Mouse (Mus musculus) embryo, embryonic 11 days (tissue): ENCODE measurements around the gene Dnase1l3.

Experiments used
- DNase-seq: peaks from one replicate; pipeline ENCODE4 v3.0.0-alpha.2; 2015

Gene Dnase1l3

DNA sequence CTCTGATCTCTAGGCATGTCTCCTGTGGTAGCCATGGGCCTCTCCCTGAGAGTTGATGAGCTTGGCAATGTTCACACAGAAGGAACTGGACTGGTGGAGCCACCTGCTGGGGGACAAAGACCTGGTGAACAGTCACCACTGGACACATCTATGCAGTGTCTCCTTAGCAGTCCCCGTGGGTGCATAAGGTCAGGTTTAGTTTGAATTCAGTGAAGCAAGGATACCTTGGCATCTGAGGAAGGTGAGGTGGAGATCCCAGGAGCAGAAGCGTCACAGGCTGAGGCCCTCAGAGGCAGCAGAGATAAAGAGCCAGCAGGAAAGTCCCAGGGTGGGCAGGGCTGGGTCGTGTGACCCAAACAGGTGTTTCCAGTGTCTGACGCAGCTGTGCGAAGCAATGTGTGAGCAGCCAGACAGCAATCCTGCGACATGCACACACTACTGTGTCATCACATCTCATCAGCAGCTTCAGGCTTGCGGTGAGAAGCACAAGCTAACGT is at the start of gene Dnase1l3:
TSS of gene Dnase1l3 (minus strand) at position 303 of the 497 bp plus-strand sequence.
- peak; percentile 27 for DNase-seq

DNA sequence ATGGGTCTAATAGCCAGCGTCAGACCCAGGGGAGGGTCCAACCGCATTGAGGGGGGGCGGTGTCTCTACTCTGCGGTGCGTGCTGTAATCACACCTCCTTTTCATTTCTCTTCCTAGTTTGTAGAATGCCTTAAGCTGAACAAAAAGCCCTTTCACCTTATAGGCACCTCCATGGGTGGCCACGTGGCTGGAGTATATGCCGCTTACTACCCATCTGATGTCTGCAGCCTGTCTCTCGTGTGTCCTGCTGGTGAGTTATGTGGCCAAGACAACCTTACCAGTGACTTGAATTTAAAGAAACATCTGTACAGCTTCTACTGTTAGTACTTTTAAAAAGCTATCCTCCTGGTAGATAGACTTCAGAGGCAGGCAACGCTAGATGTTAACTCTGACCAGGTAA is 48.2 kb upstream of the Dnase1l3 start:
- DNase-seq: no peak

DNA sequence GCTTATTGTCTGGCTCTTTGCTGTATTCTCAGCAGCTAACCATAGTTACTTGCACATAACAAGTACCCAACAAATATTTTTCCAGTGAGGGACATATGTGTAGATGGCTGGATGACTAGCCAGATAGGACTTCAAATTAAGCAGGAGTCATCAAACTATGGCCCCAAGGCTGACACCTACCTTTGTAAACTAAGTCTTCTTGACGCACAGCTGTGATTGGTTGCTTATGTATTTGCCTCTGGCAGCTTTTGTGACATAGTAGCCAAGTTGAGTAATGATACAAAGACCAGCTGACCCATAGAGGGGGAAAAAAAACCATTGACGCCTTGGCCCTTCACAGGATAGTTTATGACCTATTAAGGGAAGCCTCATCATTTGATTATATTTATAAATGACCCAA is 47.7 kb upstream of the Dnase1l3 start:
- no peak for DNase-seq

DNA sequence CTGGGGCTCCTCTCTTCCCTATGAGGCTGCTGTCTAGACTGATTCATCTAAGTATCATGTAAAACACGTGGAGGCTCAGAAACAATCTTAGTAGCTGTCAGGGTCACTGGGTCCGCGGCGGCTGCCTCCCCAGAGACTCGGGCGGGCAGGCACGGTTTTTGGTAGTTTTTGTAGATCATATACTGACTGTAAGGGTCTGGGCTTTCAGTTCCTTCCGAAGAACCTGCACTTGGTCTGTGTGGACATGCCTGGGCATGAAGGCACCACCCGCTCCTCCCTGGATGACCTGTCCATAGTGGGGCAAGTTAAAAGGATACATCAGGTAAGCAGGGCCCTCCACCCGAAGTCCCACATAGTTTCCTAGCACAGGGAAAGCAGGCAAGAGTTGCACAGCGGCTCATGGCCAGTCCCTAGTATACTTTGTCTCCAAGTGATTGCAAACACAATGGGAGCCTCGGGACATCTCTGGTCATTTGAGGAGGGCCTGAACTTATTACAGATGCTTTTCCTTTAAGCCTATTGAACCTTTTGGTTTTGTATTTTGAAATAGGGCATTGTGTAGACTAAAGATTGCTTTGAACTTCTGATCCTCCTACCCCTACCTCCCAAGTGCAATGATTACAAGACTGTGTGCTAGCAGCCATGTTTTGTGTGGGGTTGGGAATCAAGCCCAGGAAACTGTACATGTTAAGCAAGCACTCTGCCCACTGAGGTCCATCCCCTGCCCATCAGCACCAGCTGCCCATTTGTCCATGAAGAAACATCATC is 46.7 kb upstream of the Dnase1l3 start:
- no peak for DNase-seq

DNA sequence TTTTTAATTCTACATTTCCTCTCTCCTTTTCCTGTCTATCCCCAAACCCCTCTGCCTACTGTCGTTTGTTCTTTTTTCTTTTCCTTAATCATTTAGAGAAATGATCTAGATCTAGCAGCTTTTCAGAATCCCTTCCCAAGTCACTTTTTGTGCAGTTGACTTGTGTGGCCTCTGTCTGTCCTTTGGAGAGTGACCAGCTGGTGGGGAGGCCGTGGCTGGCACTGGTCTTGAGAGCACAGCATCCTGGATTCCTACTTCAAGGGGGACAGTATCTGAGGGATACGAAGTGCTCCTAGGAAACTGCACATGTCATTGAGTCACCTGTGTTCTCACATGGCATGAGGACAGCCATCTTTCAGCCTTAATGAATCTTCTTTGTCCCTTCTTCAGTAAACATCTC is 45.8 kb upstream of the Dnase1l3 start:
- DNase-seq: no peak

DNA sequence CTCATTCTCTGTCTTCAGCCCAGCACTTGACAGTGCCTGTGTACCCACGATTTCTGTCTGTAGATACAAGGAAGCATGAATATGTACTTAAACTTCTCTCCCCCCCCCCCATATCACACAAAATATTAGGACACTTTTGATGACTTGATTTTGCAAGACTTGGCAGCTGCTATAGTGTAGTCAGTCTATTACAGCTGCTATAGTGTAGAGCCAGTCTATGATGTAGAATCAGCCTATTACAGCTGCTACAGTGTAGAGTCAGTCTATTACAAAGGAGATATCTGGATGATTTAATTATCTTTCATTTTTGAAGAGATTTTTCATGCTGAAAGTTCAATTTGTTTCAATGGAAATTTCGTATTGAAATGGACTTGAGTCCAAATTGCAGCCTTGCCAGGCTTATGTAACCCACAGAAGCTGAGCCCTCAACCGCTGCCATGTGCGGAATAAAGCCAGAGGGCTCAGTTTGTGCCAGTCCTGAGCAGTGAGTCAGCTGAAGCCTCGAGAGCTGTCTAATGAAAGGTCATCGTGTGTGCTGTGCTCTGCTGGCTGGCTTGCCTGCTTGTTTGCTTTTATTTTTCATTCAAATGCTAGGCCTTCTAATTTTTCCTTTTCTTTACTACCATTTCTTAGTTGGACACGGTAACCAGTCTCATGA is 44.5 kb upstream of the Dnase1l3 start:
- DNase-seq: no peak

DNA sequence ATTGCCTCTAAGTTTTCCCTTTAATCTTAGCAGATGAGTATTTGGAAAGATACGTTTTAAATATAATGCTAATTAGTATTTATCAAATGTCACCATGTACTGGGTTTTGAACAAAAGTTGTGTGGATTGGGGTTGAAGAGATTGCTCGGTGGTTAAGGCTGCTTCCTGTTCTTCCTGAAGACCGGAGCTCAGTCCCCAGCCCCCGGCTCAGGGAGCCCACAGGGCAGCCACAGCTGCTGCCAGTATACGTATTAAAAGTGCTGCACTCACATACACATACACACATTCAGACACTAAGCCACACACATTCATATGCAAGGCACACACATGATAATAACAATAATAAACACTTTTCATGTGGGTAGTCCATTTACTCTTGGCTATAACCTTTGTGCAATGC is 43.8 kb upstream of the Dnase1l3 start:
- no peak for DNase-seq

DNA sequence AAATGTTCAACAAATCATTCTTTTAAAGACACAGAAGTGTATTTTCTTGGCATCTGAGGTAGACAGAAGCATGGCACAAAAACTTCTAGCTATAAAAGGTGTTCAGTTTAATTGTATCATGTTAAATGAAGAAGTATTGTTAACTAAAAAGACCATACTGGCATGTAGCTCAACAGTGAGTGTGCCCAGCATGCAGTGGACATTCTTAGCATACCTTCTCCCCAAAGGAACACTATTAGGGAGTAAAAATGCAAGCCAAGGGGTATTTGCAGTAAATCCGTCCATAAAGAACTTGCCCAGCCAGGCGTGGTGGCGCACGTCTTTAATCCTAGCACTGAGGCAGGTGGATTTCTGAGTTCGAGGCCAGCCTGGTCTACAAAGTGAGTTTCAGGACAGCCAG is 42.0 kb upstream of the Dnase1l3 start:
- DNase-seq: no peak

DNA sequence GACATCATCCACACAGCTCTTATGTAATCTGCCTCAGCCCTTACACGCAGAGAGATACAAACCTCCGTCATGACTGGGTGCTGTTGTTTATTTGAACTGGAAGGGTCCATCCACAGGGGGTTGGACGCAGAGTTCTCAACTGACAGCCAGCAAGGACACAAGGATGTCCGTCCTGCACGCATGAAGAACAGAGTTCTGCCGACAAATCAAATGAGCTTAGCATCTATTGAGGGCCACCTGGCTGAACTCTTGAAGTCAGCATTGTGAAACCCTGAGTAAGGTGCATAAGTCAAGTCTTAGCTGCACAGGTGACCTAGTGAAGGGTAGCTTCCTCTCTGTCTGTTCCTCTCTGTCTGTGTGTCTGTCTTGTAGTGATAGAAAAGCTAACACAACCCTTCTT is 41.6 kb upstream of the Dnase1l3 start:
- DNase-seq: no peak

DNA sequence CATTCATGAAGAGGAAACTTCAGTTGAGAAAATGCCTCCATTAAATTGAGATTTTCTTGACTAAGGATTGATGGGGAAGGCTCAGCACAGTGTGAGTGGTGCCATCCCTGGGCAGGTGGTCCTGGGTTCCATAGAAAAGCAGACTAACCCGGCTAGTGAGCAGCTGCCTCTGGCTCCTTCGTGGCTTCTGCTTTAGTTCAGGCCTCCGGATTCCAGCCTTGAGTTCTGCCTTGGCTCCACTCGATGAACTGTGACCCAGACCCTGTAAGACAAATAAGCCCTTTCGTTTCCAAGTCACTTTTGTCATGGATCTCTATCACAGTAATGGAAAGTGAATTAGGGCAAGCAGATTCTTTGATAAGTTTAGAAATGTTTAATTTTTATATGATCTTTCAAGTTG is 40.2 kb upstream of the Dnase1l3 start:
- no peak for DNase-seq

DNA sequence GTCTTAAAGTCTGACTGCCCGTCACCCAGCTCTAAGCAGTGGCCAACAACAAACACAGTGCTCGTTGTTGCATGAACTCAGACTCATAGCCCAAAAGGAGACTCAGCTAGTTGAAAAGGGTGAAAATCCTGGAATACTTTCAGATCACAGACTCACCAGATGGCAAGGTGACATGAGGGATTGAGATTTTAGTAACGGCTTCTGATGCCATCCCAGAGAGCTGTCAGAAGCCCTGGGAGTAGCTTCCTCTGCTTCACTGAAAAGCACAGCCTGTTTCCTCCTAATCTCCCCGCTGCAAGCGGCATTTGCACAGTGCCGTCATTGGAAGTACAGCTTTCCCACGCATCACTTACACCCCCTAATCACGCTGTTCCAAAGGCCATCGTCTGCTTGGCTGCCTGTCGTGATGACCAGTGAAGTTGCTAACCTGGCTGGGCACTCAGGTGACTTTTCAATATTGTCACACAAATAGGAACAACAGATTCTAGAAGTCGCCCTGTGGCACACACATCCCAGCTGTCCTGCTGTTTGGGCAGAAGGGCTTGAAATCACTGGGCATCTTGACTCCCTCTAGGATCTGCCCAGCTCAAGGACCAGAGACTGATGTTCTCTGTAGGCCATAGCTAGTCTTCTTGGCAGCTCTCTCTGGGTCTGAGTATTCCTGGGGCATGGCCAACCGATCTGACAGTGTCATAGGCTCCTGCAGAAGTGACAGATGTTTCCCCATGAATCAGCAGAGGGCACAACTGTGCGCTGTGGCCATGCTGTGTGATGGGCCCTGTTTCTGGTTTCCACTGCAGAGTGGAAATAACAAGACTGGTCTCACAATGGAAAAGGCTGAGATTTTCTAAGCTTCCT is 37.9 kb upstream of the Dnase1l3 start:
- DNase-seq: no peak

DNA sequence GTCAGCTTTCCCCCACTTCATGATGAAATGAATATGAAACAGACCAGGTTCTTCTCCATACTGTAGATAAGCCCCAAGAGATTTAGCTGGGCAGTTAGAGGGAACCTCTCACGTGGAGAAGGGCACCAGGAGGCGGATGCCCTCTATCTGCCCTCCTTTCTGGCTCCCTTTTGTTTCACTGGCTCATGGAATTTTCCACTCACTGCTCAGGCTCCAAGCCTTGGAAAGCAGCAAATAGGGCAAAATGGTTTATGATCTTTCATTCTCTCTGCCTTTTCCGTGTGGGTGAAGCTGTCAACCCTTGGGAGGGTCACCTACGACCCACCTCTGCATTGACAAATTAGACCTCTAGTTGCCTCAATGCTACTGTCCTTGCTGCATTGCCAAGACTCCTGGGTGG is 36.2 kb upstream of the Dnase1l3 start:
- DNase-seq: no peak

DNA sequence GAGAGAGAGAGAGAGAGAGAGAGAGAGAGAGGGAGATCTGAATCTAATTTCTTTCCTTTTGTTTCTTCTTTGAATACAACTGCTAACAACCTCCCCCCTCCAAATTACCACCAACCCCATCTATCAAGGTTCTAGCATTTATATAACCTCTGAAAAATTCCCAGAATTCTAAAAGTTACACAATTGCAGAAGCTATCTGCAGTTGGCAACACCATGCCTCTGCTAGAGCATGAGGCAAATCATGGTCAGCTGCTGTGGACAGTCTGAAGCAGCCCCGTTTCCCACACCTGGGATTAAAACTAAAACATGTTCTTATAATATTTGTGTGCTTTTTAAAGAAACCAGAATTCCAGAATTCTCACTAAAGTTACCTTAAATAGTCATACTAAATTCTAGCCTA is 35.4 kb upstream of the Dnase1l3 start:
- DNase-seq: no peak

DNA sequence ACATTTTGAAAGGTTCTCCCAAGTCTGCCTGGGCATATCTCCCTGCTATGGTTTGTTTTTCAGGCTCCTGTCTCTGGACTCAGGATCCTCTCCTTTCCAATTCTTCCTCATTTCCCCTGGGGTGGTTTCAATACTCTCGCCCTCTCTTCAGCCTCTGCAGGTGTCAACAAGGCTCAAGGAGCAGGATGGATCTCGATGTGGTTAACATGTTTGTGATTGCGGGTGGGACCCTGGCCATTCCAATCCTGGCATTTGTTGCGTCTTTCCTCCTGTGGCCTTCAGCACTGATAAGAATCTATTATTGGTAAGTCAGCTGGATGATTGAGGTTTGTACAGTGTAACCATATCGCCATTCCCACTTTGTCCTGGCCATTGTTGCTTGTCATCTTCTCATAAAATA is 33.7 kb upstream of the Dnase1l3 start:
- DNase-seq: no peak

DNA sequence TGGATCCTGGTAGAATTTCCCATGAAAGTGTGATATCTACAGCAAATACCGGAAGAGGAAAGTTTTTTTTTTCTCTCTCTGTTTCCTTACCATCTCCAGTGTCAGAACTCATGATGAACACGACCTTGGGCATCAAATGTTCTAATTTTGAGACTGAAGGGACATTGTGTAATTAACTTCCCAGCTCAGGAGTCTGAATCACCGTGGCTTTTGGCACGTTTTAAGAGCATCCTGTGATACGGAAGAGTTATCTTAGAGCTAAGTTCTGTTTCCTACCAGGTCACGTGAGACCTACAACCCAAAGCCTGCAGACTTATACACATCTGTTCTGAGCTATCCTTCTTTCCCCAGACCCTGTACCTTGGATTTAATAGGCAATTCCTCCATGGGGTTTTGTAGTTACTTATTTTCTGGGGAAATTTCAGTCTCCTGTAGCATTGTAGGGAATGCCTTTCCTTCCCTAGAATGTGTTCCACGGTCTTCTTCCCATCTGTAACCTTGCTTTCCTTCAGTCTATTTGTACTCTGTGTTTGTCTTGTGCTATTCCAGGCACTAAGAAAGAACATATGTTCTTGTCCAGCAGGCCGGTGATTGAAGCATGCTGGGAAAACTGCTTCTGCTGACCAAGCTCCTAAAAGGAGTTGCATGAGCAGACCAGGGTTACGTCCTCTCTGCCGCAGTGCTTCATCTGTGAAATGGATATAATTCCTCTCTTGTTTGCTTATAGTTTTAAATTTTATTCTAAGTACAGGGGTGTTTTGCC is 32.6 kb upstream of the Dnase1l3 start:
- DNase-seq: no peak

DNA sequence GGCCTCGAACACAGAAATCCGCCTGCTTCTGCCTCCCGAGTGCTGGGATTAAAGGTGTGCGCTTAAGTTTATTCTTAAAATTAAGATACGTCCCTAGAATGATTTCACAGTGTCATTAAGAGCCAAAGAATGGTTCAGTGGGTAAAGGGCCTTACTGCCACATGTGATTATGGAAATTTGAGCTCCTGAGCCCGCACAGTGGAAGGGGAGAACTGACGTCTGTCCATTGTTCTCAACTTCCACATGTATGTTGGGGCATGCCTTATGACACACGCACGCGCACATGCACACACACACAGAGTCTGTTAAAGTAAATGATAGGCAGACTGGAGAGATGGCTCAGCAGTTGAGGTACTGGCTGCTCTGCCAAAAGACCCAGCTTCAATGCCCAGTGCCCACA is 30.6 kb upstream of the Dnase1l3 start:
- DNase-seq: no peak

DNA sequence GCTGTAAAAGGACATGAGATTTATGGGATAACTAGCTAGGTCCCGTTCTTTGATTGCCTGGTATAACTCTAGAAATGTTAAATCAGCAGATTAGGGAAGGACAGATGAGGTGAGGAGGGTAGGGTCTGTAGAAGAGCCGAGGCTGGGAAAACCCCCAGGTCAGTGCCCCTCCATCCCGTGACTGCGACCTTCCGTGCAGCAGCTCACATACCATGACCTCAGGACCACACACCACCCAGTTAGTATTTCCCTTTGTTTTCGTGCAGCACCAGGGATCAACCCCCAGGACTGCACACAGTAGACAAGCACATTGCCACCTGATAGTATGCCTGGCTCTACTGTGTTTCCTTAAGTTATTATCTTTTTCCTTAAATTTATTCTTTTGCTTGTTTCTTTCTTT is 30.1 kb upstream of the Dnase1l3 start:
- no peak for DNase-seq

DNA sequence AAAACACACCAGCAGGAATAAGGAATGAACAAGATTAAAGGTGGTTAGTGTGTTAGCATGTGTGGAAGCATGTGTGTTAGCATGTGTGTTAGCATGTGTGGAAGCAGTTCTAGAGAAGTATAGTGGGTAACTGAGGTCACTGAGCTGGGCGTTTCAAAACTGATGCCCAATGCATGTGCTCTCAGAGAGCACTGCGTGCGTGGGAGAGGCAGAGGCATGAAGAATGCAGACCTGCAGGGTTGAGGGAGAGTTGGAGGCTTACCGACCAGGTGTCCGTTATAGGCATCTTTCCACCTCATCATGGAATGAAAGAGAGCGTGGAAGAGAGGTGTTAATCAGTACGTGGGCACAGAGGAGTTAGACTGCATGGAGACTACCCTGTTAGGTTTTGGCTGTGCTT is 26.2 kb upstream of the Dnase1l3 start:
- DNase-seq: no peak

DNA sequence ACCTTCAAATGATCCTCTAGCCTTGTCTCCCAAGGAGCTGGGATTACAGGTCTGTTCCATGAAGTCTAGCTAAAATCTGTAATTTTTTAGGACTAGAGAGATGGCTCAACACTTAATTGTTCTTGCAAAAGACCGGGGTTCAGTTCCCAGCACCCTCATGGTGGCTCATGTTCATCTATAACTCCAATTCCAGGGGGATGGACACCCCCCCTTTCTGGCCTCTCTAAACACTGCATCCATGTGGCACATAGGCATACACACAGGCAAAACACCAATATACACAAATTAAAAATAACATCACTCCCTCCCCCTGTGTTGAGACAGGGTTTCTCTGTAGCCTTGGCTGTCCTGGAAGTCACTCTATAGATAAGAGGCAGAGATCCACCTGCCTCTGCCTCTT is 25.6 kb upstream of the Dnase1l3 start:
- no peak for DNase-seq

DNA sequence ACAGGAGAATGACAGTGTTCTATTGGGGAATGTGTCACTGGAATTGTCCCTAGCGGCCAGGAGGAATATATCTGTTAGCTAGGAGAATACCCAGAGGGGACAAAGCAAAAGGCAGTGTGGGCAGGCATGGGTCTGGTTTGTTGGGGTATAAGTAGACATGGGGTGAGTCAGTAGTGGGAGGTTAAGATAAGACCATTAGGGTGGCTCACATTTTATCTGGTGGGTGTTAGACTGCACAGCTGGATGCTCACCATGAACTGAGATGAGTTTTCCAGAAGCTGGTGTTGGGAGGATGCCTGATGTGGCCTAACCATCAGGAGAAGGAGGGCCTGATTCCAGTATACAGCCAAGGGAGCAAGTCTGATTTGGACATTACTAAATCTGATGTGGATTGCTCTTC is 22.6 kb upstream of the Dnase1l3 start:
- DNase-seq: no peak

DNA sequence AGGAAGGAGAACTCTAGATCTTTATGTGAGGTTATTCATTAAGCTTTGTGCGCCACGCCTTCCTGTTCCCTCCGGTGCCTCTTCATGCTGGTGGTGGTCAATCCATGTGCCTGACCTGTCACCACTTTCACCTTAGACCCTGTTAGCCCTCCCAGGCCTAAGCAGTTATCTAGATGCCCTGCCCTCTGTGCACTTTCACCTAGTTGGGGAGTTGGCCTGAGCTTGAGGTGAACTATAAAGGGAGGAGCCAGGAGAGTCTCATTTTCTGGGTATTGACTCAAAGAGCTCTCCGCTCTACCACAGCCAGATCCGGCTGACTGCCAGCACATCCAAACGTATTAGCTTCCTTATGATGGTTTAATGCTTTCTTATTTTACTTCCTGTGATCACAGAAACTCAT is 21.9 kb upstream of the Dnase1l3 start:
- no peak for DNase-seq

DNA sequence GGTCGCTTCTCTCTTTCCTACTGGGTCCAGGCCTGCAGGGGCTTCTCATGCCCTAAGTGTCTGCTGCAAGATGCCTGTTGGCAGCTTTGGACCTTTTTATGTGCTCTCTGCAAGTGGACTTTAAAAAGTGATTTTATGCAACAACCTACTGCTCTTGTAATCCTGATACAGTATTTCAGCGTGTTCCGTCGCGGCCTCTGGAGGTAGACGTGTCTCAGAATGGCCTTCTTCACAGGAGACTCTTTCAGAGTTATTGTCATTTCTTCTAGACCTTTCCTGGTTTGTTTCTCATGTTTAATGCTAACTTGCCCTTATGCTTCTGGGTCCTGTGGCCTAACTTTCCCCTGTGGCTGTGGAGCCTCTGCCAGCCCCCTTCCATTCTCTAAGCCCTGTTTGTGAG is 21.4 kb upstream of the Dnase1l3 start:
- no peak for DNase-seq

DNA sequence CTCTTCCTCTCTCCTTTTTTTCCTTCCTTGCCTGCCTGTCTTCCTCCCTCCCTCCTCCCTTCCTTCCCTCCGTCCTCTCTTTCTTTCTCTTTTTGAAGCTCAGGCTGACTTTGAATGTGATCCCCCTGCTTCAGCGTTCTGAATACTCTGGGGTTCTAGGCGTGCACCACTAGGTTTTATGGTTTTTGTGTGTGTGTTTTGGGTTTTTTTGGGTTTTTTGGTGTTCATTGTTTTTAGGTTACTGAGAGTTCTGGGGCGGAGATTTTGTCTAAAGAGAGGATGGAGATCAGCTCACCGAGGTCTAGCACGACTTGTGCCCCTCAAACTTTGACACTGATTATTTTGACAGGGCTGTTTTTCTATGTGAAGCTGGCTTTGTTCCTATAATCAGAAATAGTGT is 17.6 kb upstream of the Dnase1l3 start:
- no peak for DNase-seq
